Mouse (Mus musculus) forebrain, embryonic 10.5 days (tissue): Measurements from ENCODE around the gene Cd4. TPM values are rescaled to one million over a fixed set of nuclear protein-coding genes. Genes with fewer than 3 reads are reported as not detected.
"Not testable (repeated sequence)": the region's sequence is repeated elsewhere in the genome, so short reads cannot be mapped to it uniquely, and the experiment has no call there.

Experiments
- DNase-seq: peaks from one replicate; pipeline ENCODE4 v3.0.0-alpha.2; 2017; ENCODE audit warnings: low spot score; ENCODE audit errors: extremely low spot score
- H3K27ac ChIP-seq: fragments of 300-500 bp; sonication (generic); 2 replicates; pipeline ENCODE4 v1.5.1; 2016; ENCODE audit warnings: mild to moderate bottlenecking
- H3K27me3 ChIP-seq: fragments of 300-500 bp; sonication (generic); 2 replicates; pipeline ENCODE4 v1.6.1; 2016; ENCODE audit warnings: mild to moderate bottlenecking; ENCODE audit not compliant: poor library complexity, severe bottlenecking
- H3K36me3 ChIP-seq: fragments of 300-500 bp; sonication (generic); replicated peaks from 2 replicates; pipeline ENCODE4 v1.6.1; 2016; ENCODE audit warnings: mild to moderate bottlenecking, moderate library complexity
- H3K4me1 ChIP-seq: fragments of 300-500 bp; sonication (generic); 2 replicates; pipeline ENCODE4 v1.6.1; 2016
- H3K4me3 ChIP-seq: fragments of 300-500 bp; sonication (generic); 2 replicates; pipeline ENCODE4 v1.5.1; 2016; ENCODE audit warnings: mild to moderate bottlenecking, moderate library complexity
- H3K9me3 ChIP-seq: fragments of 300-500 bp; sonication (generic); 2 replicates; pipeline ENCODE4 v1.6.1; 2016; ENCODE audit warnings: mild to moderate bottlenecking, moderate library complexity
- WGBS: fragments of 180-500 bp; shearing (Covaris S2); methylation state at CpG from one replicate; pipeline ENCODE4 v1.1.7; 2016; 5-methylcytosine and 5-hydroxymethylcytosine counted together
- polyA plus RNA-seq: library from polyadenylated mRNA; unstranded; fragments of >200 nt; fragmentation: Nextera tagmentation; extraction: Ambion mirVana; gene quantifications from 2 replicates; pipeline ENCODE4 v1.2.1, GENCODE M21; 2016

Gene Cd4
- polyA plus RNA-seq, 1 experiment from 2014 or later, result not detected

GRCm38 (mm10) chr6:124850535-124850934, 37.5 kb downstream of the Cd4 start:
- WGBS, result 52% methylated on average over 8 of the region's 8 CpGs

DNA sequence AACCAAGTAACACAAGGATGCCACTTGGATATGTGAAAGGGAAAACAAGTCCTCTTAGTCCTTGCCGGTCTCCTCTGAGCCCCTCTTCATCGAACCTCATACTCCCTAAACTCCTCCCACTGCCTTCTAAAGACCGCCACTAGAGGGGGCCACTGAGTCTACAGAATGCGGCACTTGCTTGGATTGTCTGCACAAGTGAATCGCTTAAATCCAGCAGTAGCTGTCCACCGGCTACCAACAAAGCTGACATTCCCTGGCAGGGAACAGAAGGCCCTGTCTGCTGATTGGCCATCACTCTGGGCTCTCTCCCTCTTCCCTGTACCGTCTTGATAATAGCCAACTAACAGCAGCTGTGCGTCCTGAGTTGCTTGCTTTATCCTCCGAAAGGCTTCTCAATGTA, 40.7 kb downstream of the Cd4 start:
- Histone ChIP-seq H3K4me1 (peaks cover 12% of the 10 kb centered on the region), H3K27me3 (no peaks in the 10 kb centered on the region), H3K9me3 (no peaks in the 10 kb centered on the region), H3K4me3 (no peak overlapping the region; the same call in 1 of the 2 replicates), H3K27ac (peak overlapping the region; percentile 62), H3K36me3 (peaks cover 37% of the 10 kb centered on the region)
- WGBS, result 10% methylated on average over 9 of the region's 9 CpGs
- DNase-seq, result peak; percentile 96

More at GRCm38 (mm10) chr6:124850535-124850934, 37.5 kb downstream of the Cd4 start:
- 0 out of 2 replicates have a peak, but pooled peaks cover 5% of the 10 kb centered on the region for H3K27me3 ChIP-seq
- peaks cover 48% of the 10 kb centered on the region for H3K36me3 ChIP-seq
- no peaks in the 10 kb centered on the region for H3K9me3 ChIP-seq
- no peak overlapping the region for H3K4me3 ChIP-seq
- no peak for DNase-seq
- peaks cover 14% of the 10 kb centered on the region for H3K4me1 ChIP-seq
- peak overlapping the region; percentile 7; the same call in 1 of the 2 replicates for H3K27ac ChIP-seq

DNA sequence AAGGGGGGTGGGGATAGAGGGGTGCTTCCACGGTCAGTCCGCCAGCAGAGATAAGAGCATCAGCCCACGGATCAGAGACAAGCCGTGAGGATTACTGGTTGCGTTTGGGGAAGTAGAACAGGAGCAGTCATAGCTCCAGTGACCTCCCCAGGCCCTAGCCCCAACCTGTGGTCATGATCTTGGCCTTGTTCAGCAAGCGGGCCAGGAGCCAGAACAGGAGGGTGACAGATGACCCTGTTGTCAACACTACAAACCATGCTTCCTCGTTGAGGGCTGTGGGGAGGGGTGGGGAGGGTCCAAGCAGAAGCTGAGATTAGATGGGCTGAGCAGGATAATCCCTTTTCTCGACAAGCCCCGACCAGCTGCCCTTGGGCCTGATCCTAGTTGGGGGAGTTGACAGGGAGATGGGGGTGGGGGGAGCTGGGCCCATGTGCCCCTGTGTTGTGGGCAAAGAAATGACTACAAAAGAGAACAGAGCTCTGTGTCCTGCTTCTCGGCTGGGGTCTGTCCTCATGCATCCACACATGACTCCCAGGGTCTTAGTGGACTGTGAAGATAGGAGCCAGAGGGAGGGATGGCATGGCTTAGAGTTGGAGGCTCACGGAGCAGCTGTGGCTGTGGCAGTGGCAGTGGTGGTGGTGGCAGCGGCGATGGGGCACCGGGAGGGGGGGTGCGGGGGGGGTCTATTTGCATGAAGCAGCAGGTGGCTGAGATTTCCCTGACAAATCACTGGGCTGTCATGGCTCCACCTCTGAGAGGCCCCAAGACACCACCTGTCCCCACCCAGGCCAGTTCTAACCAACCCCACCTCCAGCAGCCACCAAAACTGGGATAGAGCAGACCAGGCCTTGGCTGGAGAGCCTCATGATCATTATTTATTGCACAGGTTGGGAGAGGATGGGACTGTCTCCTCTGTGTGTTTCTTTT, 47.5 kb downstream of the Cd4 start, which contains the start of gene Gnb3:
TSS of gene Gnb3 (minus strand) at position 35 of the 927 bp plus-strand sequence.
- H3K4me1 ChIP-seq, result peaks cover 33% of the 10 kb centered on the region
- 27% methylated on average over 15 of the region's 15 CpGs for WGBS
- H3K9me3 ChIP-seq, result no peaks in the 10 kb centered on the region
- H3K27ac ChIP-seq, result peak within 1 kb of the TSS; percentile 45
- H3K27me3 ChIP-seq, result peaks cover 14% of the 10 kb centered on the region; the same call in 1 of the 2 replicates
- DNase-seq, result no peak
- peak within 1 kb of the TSS; percentile 16; the same call in 1 of the 2 replicates for H3K4me3 ChIP-seq
- peaks cover 24% of the 10 kb centered on the region for H3K36me3 ChIP-seq

GRCm38 (mm10) chr6:124839805-124840204, 48.2 kb downstream of the Cd4 start:
- Histone ChIP-seq H3K27me3 (peaks cover 14% of the 10 kb centered on the region; the same call in 1 of the 2 replicates), H3K27ac (peak overlapping the region; percentile 45), H3K4me1 (peaks cover 39% of the 10 kb centered on the region), H3K9me3 (no peaks in the 10 kb centered on the region), H3K4me3 (peak overlapping the region; percentile 16; the same call in 1 of the 2 replicates), H3K36me3 (peaks cover 24% of the 10 kb centered on the region)
- DNase-seq, result no peak
- 10% methylated on average over 8 of the region's 8 CpGs for WGBS

DNA sequence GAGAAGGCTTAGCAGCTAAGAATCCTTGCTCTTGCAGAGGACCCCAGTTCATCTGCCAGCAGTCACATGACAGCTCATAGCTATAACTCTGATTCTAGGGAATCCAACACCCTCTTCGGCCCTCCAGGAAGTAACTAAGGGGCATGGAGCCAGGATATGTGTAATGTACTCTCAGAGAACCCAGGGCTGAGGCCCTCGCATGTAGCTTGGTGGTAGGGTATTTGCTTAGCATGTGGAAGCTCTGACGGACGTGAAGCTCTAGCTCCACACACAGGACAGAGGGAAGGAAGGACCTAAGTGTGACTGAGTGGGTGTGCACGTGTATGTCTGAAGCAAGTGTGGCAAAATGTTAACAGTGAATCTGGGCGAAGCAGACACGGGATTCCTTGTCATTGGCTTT, 51.6 kb downstream of the Cd4 start:
- H3K4me1 ChIP-seq, result peaks cover 71% of the 10 kb centered on the region
- H3K9me3 ChIP-seq, result no peaks in the 10 kb centered on the region
- no peak for DNase-seq
- H3K4me3 ChIP-seq, result no peak overlapping the region
- no peak overlapping the region for H3K27ac ChIP-seq
- H3K36me3 ChIP-seq, result peaks cover 48% of the 10 kb centered on the region
- peaks cover 14% of the 10 kb centered on the region; the same call in 1 of the 2 replicates for H3K27me3 ChIP-seq
- whole genome bisulfite sequencing, result 87% methylated on average over 7 of the region's 7 CpGs

GRCm38 (mm10) chr6:124835531-124835930, 52.5 kb downstream of the Cd4 start:
- DNase-seq, result no peak
- Histone ChIP-seq H3K4me1 (peaks cover 76% of the 10 kb centered on the region), H3K27me3 (peaks cover 11% of the 10 kb centered on the region; the same call in 1 of the 2 replicates), H3K36me3 (peaks cover 47% of the 10 kb centered on the region), H3K9me3 (no peaks in the 10 kb centered on the region), H3K27ac (peak overlapping the region; percentile 17; the same call in 1 of the 2 replicates), H3K4me3 (peak overlapping the region; percentile 13; the same call in 1 of the 2 replicates)
- 60% methylated on average over 10 of the region's 10 CpGs for WGBS

GRCm38 (mm10) chr6:124834512-124835081, 53.4 kb downstream of the Cd4 start:
- peaks cover 70% of the 10 kb centered on the region for H3K4me1 ChIP-seq
- DNase-seq, result no peak
- H3K9me3 ChIP-seq, result no peaks in the 10 kb centered on the region
- H3K27ac ChIP-seq, result no peak overlapping the region
- H3K36me3 ChIP-seq, result peaks cover 47% of the 10 kb centered on the region
- peaks cover 6% of the 10 kb centered on the region; the same call in 1 of the 2 replicates for H3K27me3 ChIP-seq
- WGBS, result 85% methylated on average over 6 of the region's 6 CpGs
- H3K4me3 ChIP-seq, result no peak overlapping the region

GRCm38 (mm10) chr6:124831649-124832048, 56.4 kb downstream of the Cd4 start:
- H3K27me3 ChIP-seq, result no peaks in the 10 kb centered on the region
- peaks cover 74% of the 10 kb centered on the region for H3K4me1 ChIP-seq
- no peak overlapping the region for H3K27ac ChIP-seq
- 96% methylated on average over 8 of the region's 8 CpGs for WGBS
- peak overlapping the region; percentile 74 for H3K4me3 ChIP-seq
- H3K9me3 ChIP-seq, result no peaks in the 10 kb centered on the region
- no peak for DNase-seq
- H3K36me3 ChIP-seq, result peaks cover 57% of the 10 kb centered on the region

DNA sequence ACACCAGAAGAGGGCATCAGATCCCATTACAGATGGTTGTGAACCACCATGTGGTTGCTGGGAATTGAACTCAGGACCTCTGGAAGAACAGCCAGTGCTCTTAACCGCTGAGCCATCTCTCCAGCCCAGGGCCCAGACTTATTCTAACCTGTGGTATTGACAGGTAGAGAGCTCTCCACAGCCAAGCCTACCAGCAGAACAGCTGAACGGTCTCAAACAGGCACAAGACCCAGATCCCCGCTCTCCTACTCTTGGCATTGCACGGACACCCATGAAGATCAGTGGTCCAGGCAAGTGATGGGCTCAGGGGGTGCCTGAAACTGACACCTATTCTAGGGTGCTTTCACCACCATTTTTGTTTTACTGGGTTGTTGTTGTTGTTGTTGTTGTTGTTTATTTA, 56.8 kb downstream of the Cd4 start:
- H3K9me3 ChIP-seq, DNase-seq, H3K27ac ChIP-seq, H3K27me3 ChIP-seq: not testable (repeated sequence)
- peaks cover 62% of the 10 kb centered on the region for H3K36me3 ChIP-seq
- WGBS, result 93% methylated on average over 4 of the region's 4 CpGs
- H3K4me1 ChIP-seq, result peaks cover 73% of the 10 kb centered on the region
- H3K4me3 ChIP-seq, result peak overlapping the region; percentile 74

DNA sequence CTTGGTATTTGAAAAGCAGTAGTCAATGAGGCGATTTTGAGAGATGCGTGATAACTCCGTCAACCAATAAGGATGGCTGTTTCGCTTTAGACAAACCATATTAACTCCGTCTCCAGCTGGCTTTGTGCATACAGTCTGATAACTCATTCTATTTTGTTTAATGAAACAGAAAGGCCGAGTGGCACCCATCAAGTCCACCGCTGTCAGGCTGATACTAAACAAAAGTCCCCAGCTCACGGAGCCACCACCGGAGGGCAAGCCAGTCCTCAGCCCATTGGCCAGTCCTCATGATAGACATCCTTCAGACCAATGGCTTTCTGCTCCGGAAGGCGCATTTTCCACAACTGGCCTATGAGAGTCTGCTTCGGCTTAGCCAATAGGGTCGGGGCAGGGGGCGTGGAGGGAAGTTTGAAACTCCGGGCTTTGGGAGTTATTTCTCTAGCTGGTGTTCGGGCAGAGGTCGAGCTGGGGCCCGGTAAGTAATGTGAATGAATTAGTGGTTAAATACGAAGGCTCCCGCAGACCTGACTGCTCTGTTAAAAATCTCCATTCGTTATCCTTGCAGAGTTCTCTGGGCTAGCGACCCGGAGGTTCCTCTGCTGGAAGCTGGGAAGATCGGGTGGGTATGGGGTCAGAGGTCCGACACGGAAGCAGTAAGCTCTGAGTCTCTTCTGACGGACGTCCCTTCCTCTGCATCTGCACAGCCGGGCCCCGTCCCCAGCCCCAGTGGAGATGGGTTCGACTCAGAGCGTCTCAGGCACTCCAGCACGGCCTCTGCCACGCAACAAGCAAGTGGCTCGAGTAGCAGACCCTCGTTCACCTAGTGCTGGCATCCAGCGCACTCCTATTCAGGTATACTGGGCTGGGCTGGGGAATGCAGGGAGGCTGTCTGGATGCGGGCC, 58.0 kb downstream of the Cd4 start:
- under 1% methylated on average over 38 of the region's 38 CpGs for WGBS
- peaks cover 61% of the 10 kb centered on the region for H3K4me1 ChIP-seq
- DNase-seq, result peak; percentile 95
- peaks cover 65% of the 10 kb centered on the region for H3K36me3 ChIP-seq
- H3K9me3 ChIP-seq, result no peaks in the 10 kb centered on the region
- H3K27me3 ChIP-seq, result no peaks in the 10 kb centered on the region
- H3K4me3 ChIP-seq, result peak overlapping the region; percentile 74
- H3K27ac ChIP-seq, result peak overlapping the region; percentile 93

GRCm38 (mm10) chr6:124828868-124829798, 58.9 kb downstream of the Cd4 start, which contains the start of the genes Usp5 and Cdca3:
Gene Usp5 (minus strand): TSS chr6:124829484.
Gene Cdca3 (plus strand): TSS chr6:124829547.
- Histone ChIP-seq H3K27ac (peak within 1 kb of the TSS; percentile 93), H3K27me3 (no peaks in the 10 kb centered on the region), H3K9me3 (no peaks in the 10 kb centered on the region), H3K36me3 (peaks cover 65% of the 10 kb centered on the region), H3K4me3 (peak within 1 kb of the TSS; percentile 74), H3K4me1 (peaks cover 55% of the 10 kb centered on the region)
- WGBS, result under 1% methylated on average over 55 of the region's 55 CpGs
- DNase-seq, result peak; percentile 99
